Mouse (Mus musculus): ENCODE measurements around the gene Llcfc1.

- TF ChIP-seq CTCF (IDR thresholded peaks at IDR 0.05; ENCODE audit: borderline replicate concordance, insufficient read depth, low read depth, low read length) (no peak), POLR2A (IDR thresholded peaks at IDR 0.05; ENCODE audit: borderline replicate concordance, insufficient read depth, low read length) (no peak)
These were observed 21.9 kb upstream of the Llcfc1 start for GRCm38 (mm10) chr6:41662320-41662719.

Measured in cerebellum, adult 2 months (tissue).